Mouse (Mus musculus) fibroblast of lung, adult 2 months (primary cell): ENCODE measurements around the gene Ttc28.
A peak's percentile ranks its signal among the peaks of the same experiment; 100 is the strongest.
"Not testable (repeated sequence)": the region's sequence is repeated elsewhere in the genome, so short reads cannot be mapped to it uniquely, and the experiment has no call there.

Experiments used
- DNase-seq: peaks from one replicate; pipeline ENCODE4 v3.0.0-alpha.2; 2011; ENCODE audit warnings: low read depth

The Ttc28 gene

DNA sequence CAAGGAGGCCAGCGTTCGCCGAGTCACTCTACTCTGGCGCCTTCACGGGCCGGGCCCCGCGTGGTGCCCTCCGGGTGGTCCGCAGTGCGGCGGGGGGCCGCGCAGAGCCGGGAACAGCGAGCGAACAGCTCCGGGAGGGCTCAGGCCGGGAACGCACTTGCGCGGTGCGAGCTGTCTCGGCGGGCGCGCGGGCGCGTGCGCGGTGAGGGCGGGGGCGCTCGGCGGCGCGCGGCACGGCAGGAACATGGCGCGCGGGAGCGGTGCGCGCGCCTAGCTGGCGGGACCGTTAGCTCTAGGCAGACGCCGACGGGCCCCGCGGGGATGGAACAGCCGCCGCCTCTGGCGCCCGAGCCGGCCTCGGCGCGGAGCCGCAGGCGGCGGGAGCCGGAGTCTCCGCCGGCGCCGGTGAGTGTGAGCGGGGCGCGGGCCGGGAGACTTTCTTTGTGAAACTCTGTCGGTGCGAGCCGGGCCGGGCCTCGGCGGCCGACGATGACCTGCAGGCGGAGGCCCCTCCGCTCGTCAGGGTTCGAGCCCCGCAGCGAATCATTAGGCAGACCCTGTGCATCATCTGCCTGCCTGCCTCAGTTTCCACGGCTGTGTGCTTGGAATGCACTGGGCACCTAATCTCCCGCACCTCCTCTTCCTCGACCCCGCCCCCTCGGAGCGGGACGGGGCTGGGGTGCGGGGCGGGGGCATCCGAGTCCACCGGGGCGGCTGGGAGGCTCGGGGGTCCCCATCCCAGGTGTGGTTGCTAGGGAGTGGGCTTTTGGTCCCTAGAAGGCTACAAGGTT, at the start of gene Ttc28:
Gene Ttc28 (plus strand): TSS at position 220 of the 791 bp plus-strand sequence.
- DNase-seq = no peak

DNA sequence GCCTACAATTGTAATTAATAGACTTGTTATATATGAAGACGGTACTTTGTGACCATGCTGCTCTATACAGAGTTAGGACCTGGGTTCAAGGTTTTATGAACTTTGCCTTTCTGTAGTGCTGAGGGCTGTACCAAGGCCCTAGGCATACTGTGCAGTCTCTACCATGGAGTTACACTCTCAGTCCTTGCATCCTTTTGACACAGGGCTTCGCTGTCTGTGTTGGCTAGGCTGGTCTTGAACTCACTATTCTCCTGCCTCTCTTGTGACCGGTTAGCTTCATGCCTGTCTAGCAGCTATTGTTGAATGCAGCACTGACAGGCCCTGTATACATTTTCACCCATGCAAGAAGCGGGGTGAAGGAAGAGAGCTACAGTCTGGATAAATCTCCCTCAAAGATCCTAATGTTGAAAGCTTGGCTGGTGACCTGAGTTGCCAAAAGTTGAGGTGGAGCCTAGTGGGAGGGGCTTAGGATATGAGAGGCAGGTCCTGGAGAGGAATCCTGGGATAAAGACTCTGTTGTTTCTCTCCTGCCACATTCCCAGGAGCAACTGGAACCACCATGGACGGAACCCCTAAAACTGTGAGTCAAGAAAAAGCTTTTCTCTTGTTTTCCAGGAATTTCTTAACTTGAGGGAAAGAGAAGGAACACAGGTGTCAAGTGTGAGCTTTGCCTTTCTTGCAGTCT, 48.4 kb upstream of the Ttc28 start:
- DNase-seq = no peak

DNA sequence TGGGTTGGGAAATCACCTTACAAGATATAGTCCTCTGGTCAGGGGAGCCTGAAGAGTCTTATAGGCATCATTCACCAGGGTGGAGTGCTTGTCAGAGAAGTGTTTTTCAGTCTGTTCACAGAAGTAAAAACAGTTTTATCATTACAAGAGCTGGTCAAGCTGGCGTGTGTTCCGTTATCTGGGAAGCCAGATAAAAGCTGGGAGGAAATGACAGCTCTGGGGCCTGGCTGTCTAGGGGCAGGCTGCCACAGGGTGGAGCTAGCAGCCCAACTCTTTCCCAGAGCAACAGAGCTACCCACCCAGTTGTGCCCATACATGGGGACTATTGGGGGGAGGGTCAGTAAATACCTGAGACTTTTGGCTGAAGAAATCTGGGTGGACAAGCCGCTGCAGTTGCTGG, 43.6 kb upstream of the Ttc28 start:
- no peak for DNase-seq

DNA sequence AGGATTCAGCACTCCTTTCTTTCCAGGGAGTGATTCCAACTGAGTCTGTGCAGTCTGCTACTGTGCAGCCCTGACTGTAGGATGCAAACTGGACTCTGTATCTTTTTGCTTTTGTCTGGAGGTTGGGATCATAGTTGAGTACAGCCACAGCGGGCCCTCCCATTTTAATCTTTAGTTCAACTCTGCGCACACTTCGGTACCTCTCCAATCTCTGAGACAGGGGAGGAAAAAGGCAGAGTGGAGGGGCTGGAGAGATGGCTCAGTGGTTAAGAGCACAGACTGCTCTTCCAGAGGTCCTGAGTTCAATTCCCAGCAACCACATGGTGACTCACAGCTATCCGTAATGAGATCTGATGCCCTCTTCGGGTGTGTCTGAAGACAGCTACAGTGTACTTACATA, 41.6 kb upstream of the Ttc28 start:
- DNase-seq = not testable (repeated sequence)

DNA sequence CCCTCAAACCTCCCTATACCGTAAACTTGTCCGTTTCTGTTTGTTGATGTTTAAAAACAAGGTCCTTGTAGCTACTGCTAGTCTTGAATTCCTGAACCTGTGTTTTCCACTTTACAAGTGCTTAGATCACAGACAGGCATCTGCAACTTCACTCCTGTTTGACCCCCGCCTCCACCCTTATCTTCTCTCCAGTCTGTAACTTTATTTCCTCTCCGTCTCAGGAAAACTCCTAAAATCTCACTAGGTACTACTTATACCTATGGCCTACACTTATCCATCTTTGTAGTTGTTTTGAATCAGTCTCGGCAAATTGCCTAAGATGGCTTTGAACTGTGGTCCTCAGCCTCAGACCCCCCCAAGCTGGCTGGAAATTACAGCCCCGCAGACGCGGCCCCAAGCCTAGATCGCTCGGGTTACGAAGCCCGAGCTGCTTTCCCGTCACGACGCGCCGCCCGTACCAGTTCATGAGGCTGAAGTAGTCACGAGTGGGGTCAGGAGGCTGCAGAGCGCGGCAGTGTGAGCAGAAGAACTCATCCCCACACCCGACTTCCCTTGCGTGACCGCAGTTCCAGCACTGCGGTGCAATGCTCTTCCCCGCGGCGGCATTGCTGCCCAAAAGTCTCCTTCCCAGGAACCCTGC, 40.4 kb upstream of the Ttc28 start:
- DNase-seq = no peak

DNA sequence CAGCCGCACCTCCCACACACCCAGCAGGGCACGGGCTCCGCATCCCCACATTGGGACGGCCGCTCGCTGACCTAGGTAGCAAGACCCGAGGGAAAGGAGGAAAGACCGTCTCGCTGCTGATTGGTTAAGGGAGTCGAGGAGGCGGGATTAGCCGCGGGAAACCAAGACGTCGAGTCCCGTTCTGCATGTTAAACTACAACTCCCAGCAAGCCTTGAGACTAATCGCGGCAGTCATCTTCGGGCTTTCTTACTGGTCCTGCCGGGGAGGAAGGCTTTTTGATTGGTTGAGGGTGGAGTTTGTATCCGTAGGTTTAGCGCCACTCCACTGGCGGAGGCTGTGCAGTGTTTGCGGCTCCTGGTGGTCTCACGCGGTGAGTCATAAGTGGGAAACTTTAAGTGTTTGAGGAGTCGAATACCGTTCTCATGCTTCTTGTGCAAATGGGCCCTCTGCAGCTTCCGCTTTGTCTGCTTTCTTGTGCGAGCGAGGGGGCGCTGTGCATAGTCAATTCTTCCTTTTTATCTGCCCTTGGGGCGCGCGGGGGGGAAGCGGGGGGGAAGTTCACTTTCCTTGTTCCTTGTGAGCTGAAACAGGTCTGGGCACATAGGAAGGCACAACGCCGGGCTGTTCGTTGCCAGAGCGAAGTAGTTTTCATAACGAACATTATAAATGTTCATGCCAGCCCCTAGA, 39.8 kb upstream of the Ttc28 start, which contains the start of the genes Hscb and Chek2:
Gene Hscb (minus strand): TSS at position 100 of the 688 bp plus-strand sequence.
Gene Chek2 (plus strand): TSS at position 302 of the 688 bp plus-strand sequence.
- DNase-seq = peak; percentile 99

DNA sequence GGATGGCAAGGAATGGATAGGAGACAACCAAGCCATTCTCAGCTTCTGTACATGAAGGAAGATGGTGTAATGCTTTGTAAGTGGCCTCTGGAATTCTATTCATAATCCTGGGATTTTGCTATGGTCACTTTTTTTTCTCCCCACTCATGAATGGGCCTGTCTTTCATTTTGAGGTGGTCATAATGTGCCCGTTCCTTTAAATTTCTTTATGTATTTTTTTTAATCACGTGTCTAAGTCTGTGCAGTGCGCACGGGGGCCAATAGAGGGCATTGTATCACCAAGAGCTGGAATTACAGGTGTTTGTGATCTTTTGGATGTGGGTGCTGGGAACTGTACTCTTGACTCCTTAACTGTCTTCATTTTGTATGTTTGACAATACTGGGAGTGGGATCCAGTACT, 39.1 kb upstream of the Ttc28 start:
- DNase-seq = no peak

DNA sequence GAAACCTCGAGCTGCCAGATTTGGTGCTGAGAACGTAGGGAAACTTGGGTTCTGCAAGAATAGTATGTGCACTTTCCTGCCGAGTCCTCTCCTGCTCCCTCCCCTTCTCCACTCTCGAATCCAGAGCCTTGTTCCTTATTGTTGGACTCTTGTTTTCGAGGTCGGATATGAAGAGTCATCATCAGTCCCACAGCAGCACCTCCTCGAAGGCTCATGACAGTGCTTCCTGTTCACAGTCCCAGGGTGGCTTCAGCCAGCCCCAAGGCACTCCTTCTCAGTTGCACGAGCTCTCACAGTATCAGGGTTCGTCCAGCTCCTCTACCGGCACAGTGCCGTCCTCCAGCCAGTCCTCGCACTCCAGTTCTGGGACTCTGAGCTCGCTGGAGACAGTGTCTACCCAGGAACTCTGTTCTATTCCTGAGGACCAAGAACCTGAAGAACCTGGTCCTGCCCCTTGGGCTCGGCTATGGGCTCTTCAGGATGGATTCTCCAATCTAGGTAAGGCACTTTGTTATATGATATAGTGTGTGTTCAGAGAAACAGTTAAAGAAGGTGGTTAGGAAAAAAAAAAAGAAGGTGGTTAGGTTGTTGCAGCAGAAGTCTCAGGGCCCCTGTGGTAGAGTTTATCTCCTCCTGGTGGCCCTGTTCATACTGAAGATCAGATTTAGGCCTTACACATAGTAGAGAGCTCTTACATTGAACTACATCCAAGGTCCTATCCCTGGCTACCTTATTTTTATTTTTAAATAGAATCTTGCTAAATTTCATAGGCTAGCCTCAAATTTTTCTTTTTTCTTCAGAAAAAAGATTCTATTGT, 38.3 kb upstream of the Ttc28 start:
- DNase-seq = no peak

DNA sequence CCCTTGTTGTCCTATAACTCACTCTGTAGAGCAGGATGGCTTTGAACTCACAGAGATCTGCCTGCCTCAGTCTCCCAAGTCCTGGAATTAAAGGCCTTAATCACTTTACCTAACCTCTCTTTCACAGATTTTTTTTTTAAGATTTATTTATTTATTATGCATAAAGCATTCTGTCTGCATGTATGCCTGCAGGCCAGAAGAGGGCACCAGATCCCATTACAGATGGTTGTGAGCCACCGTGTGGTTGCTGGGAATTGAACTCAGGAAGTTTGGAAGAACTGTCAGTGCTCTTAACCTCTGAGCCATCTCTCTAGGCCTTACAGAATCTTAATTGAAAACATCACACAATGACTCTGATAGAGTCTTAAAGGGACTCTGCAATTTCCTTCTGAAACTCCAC, 26.6 kb upstream of the Ttc28 start:
- no peak for DNase-seq

DNA sequence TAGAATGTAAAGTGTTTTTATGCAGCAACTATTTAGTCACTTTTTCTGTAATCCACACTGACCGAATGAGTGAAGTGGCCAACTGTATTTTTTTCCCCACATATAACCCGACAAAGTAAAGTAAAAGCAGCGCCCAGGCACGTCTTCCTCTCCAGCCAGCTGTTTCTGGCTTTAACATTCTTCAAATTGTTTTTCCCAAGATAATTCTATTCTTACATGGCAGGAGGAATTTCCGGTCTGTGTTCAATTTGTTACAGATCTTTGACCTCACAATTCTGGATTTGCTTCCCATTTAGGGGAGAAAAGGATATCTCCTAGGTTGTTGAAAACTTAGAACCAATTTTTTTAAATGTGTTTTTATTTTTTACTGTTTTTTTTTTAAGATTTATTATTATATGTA, 22.5 kb upstream of the Ttc28 start:
- no peak for DNase-seq

DNA sequence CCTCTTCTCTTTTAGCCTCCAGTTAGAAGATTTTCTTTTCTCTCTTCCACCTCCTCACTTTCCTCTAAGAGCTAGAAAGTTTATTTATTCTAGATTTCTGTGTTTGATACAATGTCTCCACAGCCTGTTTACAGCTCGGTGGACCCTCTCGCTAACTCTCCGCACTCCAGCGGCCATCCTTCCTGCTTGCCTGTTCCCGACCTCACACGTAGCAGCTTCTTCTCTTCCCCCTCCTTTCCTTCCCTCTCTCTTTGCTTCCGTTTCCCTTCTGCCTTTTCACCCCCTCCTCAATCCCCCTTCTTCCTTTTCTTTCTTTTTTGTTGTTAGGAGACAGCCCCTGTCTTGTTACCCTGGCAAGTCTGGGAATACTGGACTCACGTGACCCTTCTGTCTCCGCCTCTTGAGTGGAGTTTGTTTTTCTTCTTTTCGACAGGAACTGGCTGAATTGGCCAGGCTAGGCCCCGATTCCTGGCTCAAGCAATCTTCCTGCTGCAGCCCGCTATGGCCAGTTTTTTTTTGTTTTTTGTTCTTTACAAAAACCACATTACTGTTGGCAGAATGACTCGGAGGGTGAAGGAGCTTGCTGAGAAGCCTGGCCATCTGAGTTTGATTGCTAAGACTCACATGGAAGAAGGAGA, 20.5 kb upstream of the Ttc28 start:
- peak; percentile 95 for DNase-seq

DNA sequence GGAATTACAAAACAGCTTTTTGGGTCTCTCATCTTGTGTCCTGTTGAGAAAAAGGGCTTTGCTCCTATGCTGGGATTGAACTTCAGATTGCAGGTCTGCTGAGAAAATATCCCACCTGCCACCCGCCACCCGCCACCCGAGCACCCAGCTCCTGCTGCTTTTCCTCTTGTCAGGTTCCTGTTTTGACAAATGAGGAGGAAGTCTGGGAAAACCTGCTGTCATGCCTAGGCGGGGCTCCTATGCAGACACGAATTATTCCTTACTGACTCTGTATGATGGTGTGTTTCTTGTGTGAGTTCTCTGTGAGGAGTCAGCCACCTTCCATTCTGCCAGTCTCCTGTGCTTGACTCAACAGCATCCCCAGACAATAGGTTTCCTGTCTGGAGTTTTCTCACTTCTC, 19.2 kb upstream of the Ttc28 start:
- no peak for DNase-seq

DNA sequence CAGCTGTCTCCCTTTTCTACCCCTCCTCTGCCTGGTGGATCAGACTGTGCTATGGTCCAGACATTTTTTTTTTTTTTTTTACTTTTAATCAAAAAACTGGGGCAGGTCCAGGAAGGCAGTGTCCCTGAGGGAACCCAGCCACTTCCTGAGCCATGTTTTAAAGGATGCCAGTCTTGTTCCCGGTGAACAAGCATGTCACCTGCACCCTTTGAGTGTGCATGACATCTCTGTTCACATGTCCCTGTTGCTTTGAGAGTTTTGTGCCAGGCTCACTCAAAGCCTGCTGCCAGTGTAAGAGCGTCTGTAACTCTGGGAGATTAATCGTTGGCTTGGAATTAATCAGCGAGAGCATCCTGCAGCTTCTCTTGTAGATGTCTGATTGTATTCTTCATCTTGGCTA, 11.1 kb upstream of the Ttc28 start:
- no peak for DNase-seq

DNA sequence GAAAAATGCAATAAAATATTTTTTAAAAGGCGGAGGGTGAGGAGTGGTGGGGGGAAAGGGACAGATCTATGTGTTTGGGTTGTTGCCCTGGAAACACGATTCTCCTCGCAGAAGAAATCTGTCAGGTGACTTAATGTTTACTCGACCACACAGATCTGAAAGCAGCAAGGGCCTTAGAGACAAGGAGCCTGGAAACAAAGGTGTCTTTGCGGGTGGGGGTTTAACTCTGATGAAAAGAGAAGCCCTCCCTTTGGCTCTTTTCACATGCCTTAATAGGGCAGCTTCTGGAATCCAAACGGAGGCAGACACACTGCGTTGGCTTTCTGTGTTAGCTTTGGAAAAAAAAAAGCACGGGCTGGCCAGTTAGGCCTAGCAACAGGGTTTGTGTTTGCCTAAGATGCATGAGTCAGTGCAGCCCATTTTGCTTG, 10.3 kb upstream of the Ttc28 start:
- peak; percentile 78 for DNase-seq

DNA sequence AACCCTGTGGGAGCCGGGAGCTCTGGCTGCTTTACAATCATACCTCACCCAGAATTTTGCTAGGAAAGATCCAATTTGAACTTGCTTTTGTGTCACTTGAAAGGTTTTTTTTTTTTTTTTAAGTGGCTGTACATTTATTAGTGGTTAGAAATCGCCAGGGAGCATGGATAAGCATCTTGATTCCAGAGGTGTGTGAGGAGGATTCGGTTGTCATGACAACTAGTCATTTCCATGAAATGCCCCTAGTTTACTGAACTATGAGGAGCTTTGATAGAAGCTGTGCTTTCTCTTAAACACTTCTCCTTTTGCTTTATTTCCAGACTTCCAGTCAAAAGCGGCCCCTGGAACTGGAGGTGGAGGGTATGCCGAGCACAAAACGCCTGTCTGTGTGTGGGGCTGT, 6.4 kb upstream of the Ttc28 start:
- no peak for DNase-seq

DNA sequence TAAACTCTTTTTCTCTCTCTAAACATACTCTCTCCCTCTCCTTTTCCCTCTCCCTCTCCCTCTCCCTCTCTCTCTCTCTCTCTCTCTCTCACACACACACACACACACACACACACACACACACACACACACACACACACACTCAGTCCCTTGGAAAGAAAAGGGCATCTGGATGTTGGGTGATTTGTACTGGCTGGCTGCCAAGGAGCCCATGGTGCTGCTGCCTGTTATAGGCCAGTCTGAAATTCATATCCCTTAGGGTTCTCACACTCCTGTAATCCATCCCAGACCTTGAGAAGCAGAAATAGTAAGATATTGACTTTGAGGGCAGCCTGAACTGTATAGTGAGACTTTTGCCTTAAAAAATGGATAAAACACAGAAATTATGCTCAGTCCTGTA, 4.9 kb upstream of the Ttc28 start:
- no peak for DNase-seq

DNA sequence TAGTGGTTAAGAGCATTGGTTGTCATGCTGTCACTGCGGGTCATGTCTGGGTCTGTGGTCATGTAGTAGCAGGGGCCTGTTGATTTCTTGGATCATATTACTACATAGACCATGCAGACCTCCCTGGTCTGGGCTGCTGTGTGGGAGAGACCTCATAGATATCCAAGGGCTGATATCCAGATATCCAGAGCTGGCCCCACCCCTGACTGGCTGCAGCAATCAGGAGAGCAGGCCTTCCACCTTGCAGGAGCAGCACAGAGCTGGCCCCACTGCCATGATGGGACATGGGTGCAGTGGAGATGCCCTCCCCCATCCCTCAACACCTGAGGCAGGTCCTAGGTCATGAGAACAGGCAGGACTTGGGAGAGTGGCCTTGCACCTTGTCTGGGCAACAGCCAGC, 4.3 kb upstream of the Ttc28 start:
- DNase-seq = no peak

DNA sequence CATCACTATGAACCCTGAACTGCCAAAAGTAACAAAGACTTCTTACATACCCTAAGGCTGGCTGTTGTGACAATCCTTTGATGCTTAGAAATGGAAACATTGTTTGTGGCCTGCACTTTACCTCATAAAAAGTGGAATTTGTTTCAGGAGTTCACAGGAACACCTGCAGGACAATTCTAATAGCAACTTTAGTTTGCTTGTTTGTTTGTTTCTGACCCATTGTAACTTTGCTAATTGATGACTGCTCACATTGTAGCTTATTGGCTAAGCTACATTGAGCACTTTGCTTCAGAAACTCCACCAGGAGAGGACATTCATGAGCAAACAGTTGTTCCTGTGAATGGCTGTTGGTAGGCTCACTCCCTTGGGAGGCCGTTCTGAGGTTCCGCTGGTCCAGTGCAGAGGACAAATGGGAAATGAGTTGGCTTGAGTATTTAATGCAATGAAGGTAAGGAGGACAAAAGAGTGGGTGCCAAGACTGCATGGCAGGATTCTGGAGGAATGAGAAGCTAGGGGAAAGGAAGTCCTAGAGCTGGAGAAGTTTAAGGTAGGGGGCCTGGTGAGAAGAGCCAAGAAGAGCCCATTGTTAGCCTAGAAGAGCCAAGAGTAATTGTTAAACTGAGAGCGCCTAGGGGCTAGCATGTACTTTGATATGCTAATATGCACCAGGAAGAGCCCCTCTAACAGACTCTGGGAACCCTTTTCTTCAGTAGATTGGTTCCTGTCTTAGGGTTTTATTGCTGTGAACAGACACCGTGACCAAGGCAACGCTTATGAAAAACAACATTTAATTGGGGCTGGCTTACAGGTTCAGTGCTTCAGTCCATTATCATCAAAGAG, 1.7 kb upstream of the Ttc28 start:
- DNase-seq = no peak

DNA sequence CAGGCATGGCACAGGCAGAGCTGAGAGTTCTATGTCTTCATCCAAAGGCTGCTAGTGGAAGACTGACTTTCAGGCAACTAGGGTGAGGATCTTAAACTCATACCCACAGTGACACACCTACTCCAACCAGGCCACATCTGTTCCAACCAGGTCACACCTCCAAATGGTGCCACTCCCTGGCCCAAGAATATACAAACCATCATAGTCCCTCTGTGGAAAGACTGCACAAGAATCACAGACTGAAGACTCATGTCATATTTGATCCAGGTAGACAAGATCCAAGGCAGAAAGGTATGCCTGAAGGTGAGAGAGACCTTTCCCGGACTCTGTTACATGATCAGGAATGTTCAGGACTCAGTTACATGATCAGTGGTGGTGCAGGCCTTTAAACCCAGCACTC, 1.1 kb upstream of the Ttc28 start:
- not testable (repeated sequence) for DNase-seq

DNA sequence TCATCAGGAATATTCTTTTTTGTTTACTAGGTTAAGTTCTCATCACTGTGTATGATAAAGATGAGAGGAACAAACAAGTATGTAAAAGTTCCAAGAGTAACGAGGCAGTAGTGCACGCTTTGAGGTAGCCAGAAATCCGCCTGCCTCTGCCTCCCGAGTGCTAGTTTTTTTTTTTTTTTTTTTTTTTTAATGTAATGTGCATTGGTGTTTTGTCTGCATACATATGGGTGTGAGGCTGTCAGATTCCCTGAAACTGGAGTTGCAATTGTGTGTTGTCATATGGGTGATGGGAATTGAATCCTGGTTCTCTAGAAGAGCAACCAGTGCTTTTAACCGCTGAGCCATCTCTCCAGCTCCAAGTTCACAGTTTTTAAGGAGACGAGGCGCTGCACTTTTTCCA, 561 bp upstream of the Ttc28 start:
- no peak for DNase-seq
